In the genomic region with DNA sequence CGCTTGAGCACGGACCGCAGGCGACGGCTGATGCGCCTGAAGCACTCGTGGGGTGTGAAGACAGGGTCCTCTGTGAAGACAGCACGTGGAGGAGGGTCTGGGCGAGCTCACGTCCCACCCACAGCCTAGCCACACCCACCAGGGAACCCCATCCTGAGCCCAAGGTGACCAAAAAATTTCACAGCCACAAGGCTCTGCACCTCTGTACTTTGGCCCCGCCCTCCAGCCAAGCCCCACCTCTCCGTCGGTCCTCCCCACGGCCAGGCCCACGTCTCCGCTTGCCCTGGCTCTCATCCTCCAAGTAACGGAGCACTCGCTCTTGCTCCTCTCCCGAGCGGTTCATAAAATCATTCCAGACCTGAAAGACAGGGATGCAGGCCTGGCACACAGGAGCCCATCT, we compare ENCODE assay signal across 14 mouse cellular contexts. TPM values are rescaled to one million over a fixed set of nuclear protein-coding genes. Genes with fewer than 3 reads are reported as not detected.
"Had no signal": no experiment of that assay in that cellular context is flagged by ENCODE, and none has a peak within 500 bp of the region (broad histone marks: within the 10 kb centered on the region; RNA-seq: fewer than 3 reads in every experiment).

No protein-coding gene starts in this region.

- ATAC-seq: lung, postnatal 0 days; midbrain, embryonic 15.5 days had no signal

- H3K4me2 ChIP-seq: midbrain, embryonic 11.5 days; midbrain, embryonic 15.5 days; neural tube, embryonic 12.5 days had no signal

- H3K36me3 ChIP-seq: midbrain, embryonic 15.5 days had no signal

- H3K4me3 ChIP-seq: midbrain, embryonic 15.5 days; neural tube, embryonic 12.5 days had no signal

- DNase-seq: kidney, adult 9 months; layer of hippocampus, adult 9-11 months; layer of hippocampus, postnatal 36 days; lung, adult 2 months; lung, postnatal 36 days; thymus, postnatal 4 days had no signal

- H3K27ac ChIP-seq: kidney, postnatal 0 days; liver, embryonic 14.5 days; midbrain, embryonic 15.5 days; neural tube, embryonic 12.5 days; stomach, postnatal 0 days had no signal

- H3K9me3 ChIP-seq: midbrain, embryonic 15.5 days; neural tube, embryonic 12.5 days had no signal

- H3K9ac ChIP-seq: liver, embryonic 14.5 days; midbrain, embryonic 15.5 days; neural tube, embryonic 12.5 days had no signal

RNA-seq across cellular contexts. Expression of gene Gm26602, which starts 1.8 kb away (rescaled TPM):
- polyA plus RNA-seq: limb, embryonic 14.5 days; liver, embryonic 14.5 days; lung, adult 2 months; lung, postnatal 0 days; midbrain, embryonic 15.5 days had no signal
